Mouse (Mus musculus): Measurements from ENCODE around the gene Prmt3. TPM values are rescaled to one million over a fixed set of nuclear protein-coding genes. Genes with fewer than 3 reads are reported as not detected.

Prmt3 gene
- polyA plus RNA-seq, 1 experiment from 2014 or later, result 53.8 TPM

- ATAC-seq (ENCODE audit: insufficient number of reproducible peaks, low FRiP score), result no peak
- Histone ChIP-seq H3K9me3 (replicated peaks) (no peaks in the 10 kb centered on the region), H3K4me3 (no peak overlapping the region), H3K4me1 (replicated peaks) (peaks cover 2% of the 10 kb centered on the region), H3K36me3 (peaks cover 26% of the 10 kb centered on the region), H3K27ac (ENCODE audit: poor library complexity, severe bottlenecking) (no peak overlapping the region), H3K4me2 (no peak overlapping the region), H3K9ac (no peak overlapping the region), H3K27me3 (replicated peaks) (no peaks in the 10 kb centered on the region)
- WGBS, result 75% methylated on average over 3 of the region's 3 CpGs
Observed at GRCm38 (mm10) chr7:49858257-49858656, 80.1 kb downstream of the Prmt3 start.

- 87% methylated on average over 3 of the region's 3 CpGs for WGBS
- H3K4me1 ChIP-seq (replicated peaks), result no peaks in the 10 kb centered on the region
- ATAC-seq (ENCODE audit: insufficient number of reproducible peaks, low FRiP score), result no peak
Observed at GRCm38 (mm10) chr7:49859820-49860219, 81.7 kb downstream of the Prmt3 start.

GRCm38 (mm10) chr7:49861196-49861595 lies 83.0 kb downstream of the Prmt3 start:
- 93% methylated on average over 2 of the region's 2 CpGs for WGBS
- H3K4me3 ChIP-seq, result no peak overlapping the region

More at GRCm38 (mm10) chr7:49859820-49860219, 81.7 kb downstream of the Prmt3 start:
- H3K4me3 ChIP-seq, result no peak overlapping the region
- no peak overlapping the region for H3K27ac ChIP-seq (ENCODE audit: poor library complexity, severe bottlenecking)
- H3K9ac ChIP-seq, result no peak overlapping the region
- no peaks in the 10 kb centered on the region for H3K9me3 ChIP-seq (replicated peaks)
- no peak overlapping the region for H3K4me2 ChIP-seq
- H3K36me3 ChIP-seq, result peaks cover 26% of the 10 kb centered on the region
- no peaks in the 10 kb centered on the region for H3K27me3 ChIP-seq (replicated peaks)

GRCm38 (mm10) chr7:49863753-49864152 lies 85.6 kb downstream of the Prmt3 start:
- no peak for ATAC-seq (ENCODE audit: insufficient number of reproducible peaks, low FRiP score)
- no peak overlapping the region for H3K27ac ChIP-seq (ENCODE audit: poor library complexity, severe bottlenecking)

More at GRCm38 (mm10) chr7:49861196-49861595, 83.0 kb downstream of the Prmt3 start:
- Histone ChIP-seq H3K4me1 (replicated peaks) (no peaks in the 10 kb centered on the region), H3K27me3 (replicated peaks) (no peaks in the 10 kb centered on the region), H3K4me2 (no peak overlapping the region), H3K36me3 (peaks cover 26% of the 10 kb centered on the region), H3K9me3 (replicated peaks) (no peaks in the 10 kb centered on the region), H3K9ac (no peak overlapping the region), H3K27ac (ENCODE audit: poor library complexity, severe bottlenecking) (no peak overlapping the region)
- ATAC-seq (ENCODE audit: insufficient number of reproducible peaks, low FRiP score), result no peak

GRCm38 (mm10) chr7:49869656-49870055 lies 91.5 kb downstream of the Prmt3 start:
- H3K27ac ChIP-seq (ENCODE audit: poor library complexity, severe bottlenecking), result no peak overlapping the region
- WGBS, result 58% methylated on average over 5 of the region's 5 CpGs
- no peak overlapping the region for H3K4me3 ChIP-seq
- H3K4me2 ChIP-seq, result no peak overlapping the region
- no peaks in the 10 kb centered on the region for H3K9me3 ChIP-seq (replicated peaks)
- no peak for ATAC-seq (ENCODE audit: insufficient number of reproducible peaks, low FRiP score)
- H3K27me3 ChIP-seq (replicated peaks), result 0 out of 2 replicates have a peak, but pooled peaks cover under 1% of the 10 kb centered on the region
- no peaks in the 10 kb centered on the region for H3K36me3 ChIP-seq
- 0 out of 2 replicates have a peak, but pooled peaks cover 4% of the 10 kb centered on the region for H3K4me1 ChIP-seq (replicated peaks)
- no peak overlapping the region for H3K9ac ChIP-seq

More at GRCm38 (mm10) chr7:49863753-49864152, 85.6 kb downstream of the Prmt3 start:
- Histone ChIP-seq H3K27me3 (replicated peaks) (no peaks in the 10 kb centered on the region), H3K9me3 (replicated peaks) (no peaks in the 10 kb centered on the region), H3K36me3 (peaks cover 10% of the 10 kb centered on the region; the same call in 1 of the 2 replicates), H3K4me1 (replicated peaks) (no peaks in the 10 kb centered on the region), H3K4me2 (no peak overlapping the region), H3K4me3 (no peak overlapping the region), H3K9ac (no peak overlapping the region)
- 71% methylated on average over 3 of the region's 3 CpGs for WGBS

- WGBS, result 46% methylated on average over 3 of the region's 3 CpGs
- Histone ChIP-seq H3K4me3 (no peak overlapping the region), H3K4me1 (replicated peaks) (0 out of 2 replicates have a peak, but pooled peaks cover 4% of the 10 kb centered on the region), H3K9me3 (replicated peaks) (no peaks in the 10 kb centered on the region), H3K27me3 (replicated peaks) (0 out of 2 replicates have a peak, but pooled peaks cover 2% of the 10 kb centered on the region), H3K4me2 (no peak overlapping the region), H3K9ac (no peak overlapping the region), H3K27ac (ENCODE audit: poor library complexity, severe bottlenecking) (no peak overlapping the region), H3K36me3 (no peaks in the 10 kb centered on the region)
- no peak for ATAC-seq (ENCODE audit: insufficient number of reproducible peaks, low FRiP score)
Observed at GRCm38 (mm10) chr7:49870276-49870675, 92.1 kb downstream of the Prmt3 start.

- 68% methylated on average over 5 of the region's 5 CpGs for WGBS
- no peak overlapping the region for H3K4me2 ChIP-seq
- H3K4me1 ChIP-seq (replicated peaks), result peaks cover 5% of the 10 kb centered on the region
- peaks cover 2% of the 10 kb centered on the region; the same call in 1 of the 2 replicates for H3K27me3 ChIP-seq (replicated peaks)
- H3K9ac ChIP-seq, result no peak overlapping the region
- H3K9me3 ChIP-seq (replicated peaks), result no peaks in the 10 kb centered on the region
- no peak for ATAC-seq (ENCODE audit: insufficient number of reproducible peaks, low FRiP score)
- H3K36me3 ChIP-seq, result no peaks in the 10 kb centered on the region
- no peak overlapping the region for H3K4me3 ChIP-seq
- no peak overlapping the region for H3K27ac ChIP-seq (ENCODE audit: poor library complexity, severe bottlenecking)
Observed at GRCm38 (mm10) chr7:49877307-49877706, 99.2 kb downstream of the Prmt3 start.

GRCm38 (mm10) chr7:49879051-49879450 lies 100.9 kb downstream of the Prmt3 start:
- H3K4me2 ChIP-seq, result no peak overlapping the region
- H3K9ac ChIP-seq, result no peak overlapping the region
- no peaks in the 10 kb centered on the region for H3K9me3 ChIP-seq (replicated peaks)
- peaks cover 15% of the 10 kb centered on the region for H3K4me1 ChIP-seq (replicated peaks)
- no peak overlapping the region for H3K27ac ChIP-seq (ENCODE audit: poor library complexity, severe bottlenecking)
- peaks cover 2% of the 10 kb centered on the region; the same call in 1 of the 2 replicates for H3K27me3 ChIP-seq (replicated peaks)
- no peak for ATAC-seq (ENCODE audit: insufficient number of reproducible peaks, low FRiP score)
- H3K36me3 ChIP-seq, result no peaks in the 10 kb centered on the region
- H3K4me3 ChIP-seq, result no peak overlapping the region
- WGBS, result 80% methylated on average over 13 of the region's 13 CpGs

GRCm38 (mm10) chr7:49879998-49880707 lies 102.0 kb downstream of the Prmt3 start:
- H3K27ac ChIP-seq (ENCODE audit: poor library complexity, severe bottlenecking), result no peak overlapping the region
- WGBS, result 69% methylated on average over 8 of the region's 8 CpGs
- ATAC-seq (ENCODE audit: insufficient number of reproducible peaks, low FRiP score), result no peak
- no peak overlapping the region for H3K4me3 ChIP-seq
- no peaks in the 10 kb centered on the region for H3K36me3 ChIP-seq
- no peaks in the 10 kb centered on the region; the same call in 1 of the 2 replicates for H3K27me3 ChIP-seq (replicated peaks)
- no peak overlapping the region for H3K4me2 ChIP-seq
- no peaks in the 10 kb centered on the region for H3K9me3 ChIP-seq (replicated peaks)
- no peak overlapping the region for H3K9ac ChIP-seq
- peaks cover 15% of the 10 kb centered on the region for H3K4me1 ChIP-seq (replicated peaks)

GRCm38 (mm10) chr7:49882288-49882687 lies 104.1 kb downstream of the Prmt3 start:
- Histone ChIP-seq H3K27me3 (replicated peaks) (no peaks in the 10 kb centered on the region; the same call in 1 of the 2 replicates), H3K27ac (ENCODE audit: poor library complexity, severe bottlenecking) (no peak overlapping the region), H3K9me3 (replicated peaks) (no peaks in the 10 kb centered on the region), H3K4me2 (peak overlapping the region; percentile 55), H3K4me1 (replicated peaks) (peaks cover 15% of the 10 kb centered on the region), H3K36me3 (no peaks in the 10 kb centered on the region), H3K9ac (no peak overlapping the region), H3K4me3 (no peak overlapping the region)
- WGBS, result 20% methylated on average over 4 of the region's 4 CpGs
- ATAC-seq (ENCODE audit: insufficient number of reproducible peaks, low FRiP score), result no peak

GRCm38 (mm10) chr7:49882694-49883389 lies 104.7 kb downstream of the Prmt3 start:
- no peak overlapping the region for H3K27ac ChIP-seq (ENCODE audit: poor library complexity, severe bottlenecking)
- no peak overlapping the region for H3K9ac ChIP-seq
- 15% methylated on average over 16 of the region's 16 CpGs for WGBS
- no peaks in the 10 kb centered on the region; the same call in 1 of the 2 replicates for H3K27me3 ChIP-seq (replicated peaks)
- no peak overlapping the region for H3K4me3 ChIP-seq
- peak overlapping the region; percentile 55 for H3K4me2 ChIP-seq
- ATAC-seq (ENCODE audit: insufficient number of reproducible peaks, low FRiP score), result no peak
- H3K36me3 ChIP-seq, result no peaks in the 10 kb centered on the region
- peaks cover 15% of the 10 kb centered on the region for H3K4me1 ChIP-seq (replicated peaks)
- no peaks in the 10 kb centered on the region for H3K9me3 ChIP-seq (replicated peaks)

All from heart, embryonic 12.5 days (tissue).